Mouse (Mus musculus): ENCODE measurements around the gene A730009L09Rik. TPM values are rescaled to one million over a fixed set of nuclear protein-coding genes. Genes with fewer than 3 reads are reported as not detected.
A peak's percentile ranks its signal among the peaks of the same experiment; 100 is the strongest.

A730009L09Rik gene
- polyA plus RNA-seq, 1 experiment from 2014 or later = not detected

DNA sequence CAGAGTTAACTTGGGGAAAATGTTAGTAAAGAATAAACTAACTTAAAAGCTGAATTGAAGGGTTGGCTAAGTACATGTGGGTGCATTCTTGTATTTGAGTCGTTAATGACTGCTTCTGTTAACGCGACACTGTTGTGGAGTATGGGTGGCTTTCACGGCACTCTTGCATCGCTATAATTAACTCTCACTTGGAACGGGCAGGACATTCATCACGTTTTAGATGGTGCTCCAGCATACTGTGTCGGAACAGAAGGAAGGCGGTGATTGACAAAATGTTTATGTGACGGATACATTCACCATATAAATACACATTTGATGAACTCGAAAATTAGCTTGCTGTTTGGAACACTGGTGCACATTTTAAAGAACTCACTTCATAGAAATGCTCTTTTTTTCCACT is 29.0 kb upstream of the A730009L09Rik start:
- Histone ChIP-seq H3K27ac (replicated peaks; ENCODE audit: low read depth, low read length) (no peak overlapping the region), H3K9me3 (ENCODE audit: control insufficient read depth, low read length) (no peaks in the 10 kb centered on the region), H3K9ac (replicated peaks; ENCODE audit: low read length) (no peak overlapping the region), H3K27me3 (ENCODE audit: control insufficient read depth, insufficient read depth, low read length) (no peaks in the 10 kb centered on the region), H3K4me1 (ENCODE audit: control insufficient read depth, insufficient read depth, low read length) (no peaks in the 10 kb centered on the region), H3K36me3 (ENCODE audit: control insufficient read depth, insufficient read depth, low read length) (no peaks in the 10 kb centered on the region), H3K4me3 (replicated peaks; ENCODE audit: low read depth, low read length) (no peak overlapping the region), H3K4me2 (ENCODE audit: low read length) (no peak overlapping the region)
- ATAC-seq (ENCODE audit: low FRiP score, low TSS enrichment) = no peak
- 93% methylated on average over 11 of the region's 11 CpGs for WGBS
- no peak for DNase-seq

- Histone ChIP-seq H3K4me3 (replicated peaks; ENCODE audit: low read depth, low read length) (no peak overlapping the region), H3K9ac (replicated peaks; ENCODE audit: low read length) (no peak overlapping the region), H3K4me2 (ENCODE audit: low read length) (no peak overlapping the region), H3K27me3 (ENCODE audit: control insufficient read depth, insufficient read depth, low read length) (no peaks in the 10 kb centered on the region), H3K4me1 (ENCODE audit: control insufficient read depth, insufficient read depth, low read length) (no peaks in the 10 kb centered on the region), H3K27ac (replicated peaks; ENCODE audit: low read depth, low read length) (0 out of 2 replicates have a peak overlapping the region, but pooled peaks have one; percentile 17), H3K36me3 (ENCODE audit: control insufficient read depth, insufficient read depth, low read length) (no peaks in the 10 kb centered on the region), H3K9me3 (ENCODE audit: control insufficient read depth, low read length) (no peaks in the 10 kb centered on the region)
- ATAC-seq (ENCODE audit: low FRiP score, low TSS enrichment) (no peak), DNase-seq (peak; percentile 6)
- 83% methylated on average over 3 of the region's 3 CpGs for WGBS
These were observed 20.1 kb upstream of the A730009L09Rik start for GRCm38 (mm10) chr16:84494818-84495217.

- peak; percentile 79 for DNase-seq
- no peaks in the 10 kb centered on the region for H3K36me3 ChIP-seq (ENCODE audit: control insufficient read depth, insufficient read depth, low read length)
- H3K4me2 ChIP-seq (ENCODE audit: low read length) = no peak overlapping the region
- no peaks in the 10 kb centered on the region for H3K27me3 ChIP-seq (ENCODE audit: control insufficient read depth, insufficient read depth, low read length)
- H3K27ac ChIP-seq (replicated peaks; ENCODE audit: low read depth, low read length) = no peak overlapping the region
- no peak overlapping the region for H3K4me3 ChIP-seq (replicated peaks; ENCODE audit: low read depth, low read length)
- no peaks in the 10 kb centered on the region for H3K4me1 ChIP-seq (ENCODE audit: control insufficient read depth, insufficient read depth, low read length)
- H3K9ac ChIP-seq (replicated peaks; ENCODE audit: low read length) = no peak overlapping the region
- ATAC-seq (ENCODE audit: low FRiP score, low TSS enrichment) = no peak; the same call in 1 of the 2 replicates
- WGBS = 46% methylated on average over 2 of the region's 2 CpGs
- no peaks in the 10 kb centered on the region for H3K9me3 ChIP-seq (ENCODE audit: control insufficient read depth, low read length)
These were observed 19.5 kb upstream of the A730009L09Rik start for GRCm38 (mm10) chr16:84495438-84495837.

GRCm38 (mm10) chr16:84507681-84508080 is 7.2 kb upstream of the A730009L09Rik start:
- WGBS = 31% methylated on average over 4 of the region's 4 CpGs

GRCm38 (mm10) chr16:84521975-84522635 is 7.2 kb downstream of the A730009L09Rik start:
- Histone ChIP-seq H3K9ac (replicated peaks; ENCODE audit: low read length) (no peak overlapping the region), H3K4me1 (ENCODE audit: control insufficient read depth, insufficient read depth, low read length) (no peaks in the 10 kb centered on the region), H3K36me3 (ENCODE audit: control insufficient read depth, insufficient read depth, low read length) (no peaks in the 10 kb centered on the region), H3K27me3 (ENCODE audit: control insufficient read depth, insufficient read depth, low read length) (no peaks in the 10 kb centered on the region), H3K9me3 (ENCODE audit: control insufficient read depth, low read length) (no peaks in the 10 kb centered on the region; the same call in 1 of the 2 replicates), H3K27ac (replicated peaks; ENCODE audit: low read depth, low read length) (no peak overlapping the region), H3K4me3 (replicated peaks; ENCODE audit: low read depth, low read length) (no peak overlapping the region), H3K4me2 (ENCODE audit: low read length) (no peak overlapping the region)
- WGBS = 95% methylated on average over 11 of the region's 11 CpGs
- no peak for ATAC-seq (ENCODE audit: low FRiP score, low TSS enrichment)
- DNase-seq = no peak

More at GRCm38 (mm10) chr16:84507681-84508080, 7.2 kb upstream of the A730009L09Rik start:
- H3K27ac ChIP-seq (replicated peaks; ENCODE audit: low read depth, low read length) = no peak overlapping the region
- ATAC-seq (ENCODE audit: low FRiP score, low TSS enrichment) = no peak
- no peak overlapping the region for H3K9ac ChIP-seq (replicated peaks; ENCODE audit: low read length)
- H3K9me3 ChIP-seq (ENCODE audit: control insufficient read depth, low read length) = peaks cover 4% of the 10 kb centered on the region; the same call in 1 of the 2 replicates
- no peaks in the 10 kb centered on the region for H3K27me3 ChIP-seq (ENCODE audit: control insufficient read depth, insufficient read depth, low read length)
- no peak for DNase-seq
- H3K36me3 ChIP-seq (ENCODE audit: control insufficient read depth, insufficient read depth, low read length) = no peaks in the 10 kb centered on the region
- no peak overlapping the region for H3K4me3 ChIP-seq (replicated peaks; ENCODE audit: low read depth, low read length)
- no peak overlapping the region for H3K4me2 ChIP-seq (ENCODE audit: low read length)
- H3K4me1 ChIP-seq (ENCODE audit: control insufficient read depth, insufficient read depth, low read length) = no peaks in the 10 kb centered on the region

- no peak for DNase-seq
- no peaks in the 10 kb centered on the region for H3K4me1 ChIP-seq (ENCODE audit: control insufficient read depth, insufficient read depth, low read length)
- H3K27ac ChIP-seq (replicated peaks; ENCODE audit: low read depth, low read length) = no peak overlapping the region
- no peak overlapping the region for H3K9ac ChIP-seq (replicated peaks; ENCODE audit: low read length)
- ATAC-seq (ENCODE audit: low FRiP score, low TSS enrichment) = no peak
- no peaks in the 10 kb centered on the region; the same call in 1 of the 2 replicates for H3K9me3 ChIP-seq (ENCODE audit: control insufficient read depth, low read length)
- H3K4me3 ChIP-seq (replicated peaks; ENCODE audit: low read depth, low read length) = no peak overlapping the region
- H3K4me2 ChIP-seq (ENCODE audit: low read length) = no peak overlapping the region
- H3K36me3 ChIP-seq (ENCODE audit: control insufficient read depth, insufficient read depth, low read length) = no peaks in the 10 kb centered on the region
- 88% methylated on average over 5 of the region's 5 CpGs for WGBS
- H3K27me3 ChIP-seq (ENCODE audit: control insufficient read depth, insufficient read depth, low read length) = no peaks in the 10 kb centered on the region
These were observed 8.1 kb downstream of the A730009L09Rik start for GRCm38 (mm10) chr16:84523061-84523460.

DNA sequence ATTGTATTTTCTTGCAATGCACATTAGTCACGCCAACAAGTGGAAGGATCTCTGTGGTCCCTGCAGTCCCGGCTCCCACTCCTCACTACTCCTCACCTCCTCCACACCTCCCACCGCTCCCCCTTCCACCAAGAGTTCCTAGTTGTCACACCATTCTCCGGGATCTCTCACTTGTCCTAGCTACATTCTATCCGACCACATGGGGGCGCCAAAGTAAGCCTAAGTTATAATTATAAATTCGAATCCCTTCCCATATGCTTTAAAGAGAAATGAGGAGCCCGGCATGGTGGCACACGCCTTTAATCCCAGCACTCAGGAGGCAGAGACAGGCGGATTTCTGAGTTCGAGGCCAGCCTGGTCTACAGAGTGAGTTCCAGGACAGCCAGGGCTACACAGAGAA is 12.5 kb downstream of the A730009L09Rik start:
- H3K36me3 ChIP-seq (ENCODE audit: control insufficient read depth, insufficient read depth, low read length) = no peaks in the 10 kb centered on the region
- H3K4me2 ChIP-seq (ENCODE audit: low read length) = no peak overlapping the region
- 68% methylated on average over 11 of the region's 11 CpGs for WGBS
- DNase-seq (peak; percentile 16), ATAC-seq (ENCODE audit: low FRiP score, low TSS enrichment) (no peak; the same call in 1 of the 2 replicates)
- no peaks in the 10 kb centered on the region for H3K4me1 ChIP-seq (ENCODE audit: control insufficient read depth, insufficient read depth, low read length)
- no peaks in the 10 kb centered on the region for H3K9me3 ChIP-seq (ENCODE audit: control insufficient read depth, low read length)
- no peak overlapping the region for H3K4me3 ChIP-seq (replicated peaks; ENCODE audit: low read depth, low read length)
- H3K9ac ChIP-seq (replicated peaks; ENCODE audit: low read length) = no peak overlapping the region
- H3K27ac ChIP-seq (replicated peaks; ENCODE audit: low read depth, low read length) = no peak overlapping the region
- no peaks in the 10 kb centered on the region for H3K27me3 ChIP-seq (ENCODE audit: control insufficient read depth, insufficient read depth, low read length)

GRCm38 (mm10) chr16:84532803-84533202 is 17.9 kb downstream of the A730009L09Rik start:
- WGBS = 93% methylated on average over 3 of the region's 3 CpGs
- Histone ChIP-seq H3K4me2 (ENCODE audit: low read length) (no peak overlapping the region), H3K27ac (replicated peaks; ENCODE audit: low read depth, low read length) (no peak overlapping the region), H3K27me3 (ENCODE audit: control insufficient read depth, insufficient read depth, low read length) (no peaks in the 10 kb centered on the region), H3K9me3 (ENCODE audit: control insufficient read depth, low read length) (no peaks in the 10 kb centered on the region), H3K4me1 (ENCODE audit: control insufficient read depth, insufficient read depth, low read length) (no peaks in the 10 kb centered on the region), H3K4me3 (replicated peaks; ENCODE audit: low read depth, low read length) (no peak overlapping the region), H3K9ac (replicated peaks; ENCODE audit: low read length) (no peak overlapping the region), H3K36me3 (ENCODE audit: control insufficient read depth, insufficient read depth, low read length) (no peaks in the 10 kb centered on the region)
- ATAC-seq (ENCODE audit: low FRiP score, low TSS enrichment) = no peak
- DNase-seq = no peak

DNA sequence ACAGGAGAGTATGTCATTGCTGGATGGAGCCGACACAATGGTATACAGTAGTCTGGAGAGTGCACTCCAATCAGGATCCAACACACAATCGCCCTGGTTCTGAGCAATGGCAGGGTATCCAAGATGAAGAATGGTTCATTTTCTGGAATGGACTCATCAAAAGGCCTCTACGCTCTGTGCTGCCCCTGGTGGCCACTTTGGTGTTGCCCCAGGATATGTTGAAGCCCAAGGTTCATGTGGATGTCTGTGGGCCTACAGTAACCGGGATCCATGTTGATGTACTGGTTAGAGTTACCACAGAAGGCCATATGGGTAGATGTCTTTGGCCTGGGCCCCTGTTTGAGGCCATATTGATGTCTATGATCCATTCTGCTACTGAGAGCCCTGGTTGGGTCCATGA is 31.1 kb downstream of the A730009L09Rik start:
- H3K4me3 ChIP-seq (replicated peaks; ENCODE audit: low read depth, low read length) = no peak overlapping the region
- no peaks in the 10 kb centered on the region for H3K9me3 ChIP-seq (ENCODE audit: control insufficient read depth, low read length)
- DNase-seq = no peak
- H3K4me1 ChIP-seq (ENCODE audit: control insufficient read depth, insufficient read depth, low read length) = no peaks in the 10 kb centered on the region
- no peaks in the 10 kb centered on the region for H3K36me3 ChIP-seq (ENCODE audit: control insufficient read depth, insufficient read depth, low read length)
- H3K27me3 ChIP-seq (ENCODE audit: control insufficient read depth, insufficient read depth, low read length) = no peaks in the 10 kb centered on the region
- 91% methylated on average over 4 of the region's 4 CpGs for WGBS
- H3K27ac ChIP-seq (replicated peaks; ENCODE audit: low read depth, low read length) = no peak overlapping the region
- no peak overlapping the region for H3K4me2 ChIP-seq (ENCODE audit: low read length)
- H3K9ac ChIP-seq (replicated peaks; ENCODE audit: low read length) = no peak overlapping the region
- ATAC-seq (ENCODE audit: low FRiP score, low TSS enrichment) = no peak
